Mouse (Mus musculus) adrenal gland, postnatal 4 days (tissue): Measurements from ENCODE around the gene Tex46. TPM values are rescaled to one million over a fixed set of nuclear protein-coding genes. Genes with fewer than 3 reads are reported as not detected.

Source experiments
- DNase-seq, 2 experiments: peaks; one replicate each; pipeline ENCODE4 v3.0.0; 2021 to 2022; ENCODE audit warnings: low spot score in 2 of 2, mixed read lengths in 2 of 2
- total RNA-seq, 2 experiments: library from RNA; stranded (reverse); gene quantifications; 2 replicates each; pipeline ENCODE4 v1.2.3; 2021

The Tex46 gene
- total RNA-seq, 2 experiments from 2014 or later, result not detected

GRCm38 (mm10) chr4:136631237-136631994 lies 21.2 kb downstream of the Tex46 start:
- peak in 1 of 2 experiments; percentile 18 for DNase-seq

GRCm38 (mm10) chr4:136635995-136636394 lies 25.8 kb downstream of the Tex46 start:
- DNase-seq, result no peak

GRCm38 (mm10) chr4:136636511-136636910 lies 26.3 kb downstream of the Tex46 start:
- DNase-seq, result no peak

- DNase-seq, result no peak
Measured at GRCm38 (mm10) chr4:136636983-136637562, 26.8 kb downstream of the Tex46 start.

- no peak for DNase-seq
Measured at GRCm38 (mm10) chr4:136637563-136638229, 27.5 kb downstream of the Tex46 start.

GRCm38 (mm10) chr4:136638230-136638750 lies 28.1 kb downstream of the Tex46 start:
- DNase-seq, result no peak

- no peak for DNase-seq
Measured at GRCm38 (mm10) chr4:136638890-136639289, 28.7 kb downstream of the Tex46 start.

GRCm38 (mm10) chr4:136648922-136649479 lies 38.8 kb downstream of the Tex46 start:
- DNase-seq, result peak; percentile 65 to 76

- no peak for DNase-seq
Measured at GRCm38 (mm10) chr4:136649480-136650196, 39.4 kb downstream of the Tex46 start.

GRCm38 (mm10) chr4:136650261-136650660 lies 40.0 kb downstream of the Tex46 start:
- DNase-seq, result no peak

- no peak for DNase-seq
Measured at GRCm38 (mm10) chr4:136651357-136651811, 41.1 kb downstream of the Tex46 start.

GRCm38 (mm10) chr4:136651882-136652527 lies 41.8 kb downstream of the Tex46 start:
- no peak for DNase-seq

- DNase-seq, result no peak
Measured at GRCm38 (mm10) chr4:136652528-136652910, 42.3 kb downstream of the Tex46 start.

- no peak for DNase-seq
Measured at GRCm38 (mm10) chr4:136653019-136653418, 42.8 kb downstream of the Tex46 start.

- DNase-seq, result no peak
Measured at GRCm38 (mm10) chr4:136653692-136654234, 43.5 kb downstream of the Tex46 start.

- DNase-seq, result no peak
Measured at GRCm38 (mm10) chr4:136657914-136658313, 47.7 kb downstream of the Tex46 start.
